Mouse (Mus musculus): ENCODE data around the gene Ech1.

Gene Ech1

GRCm38 (mm10) chr7:28820358-28821260 lies 4.4 kb upstream of the Ech1 start:
- DNase-seq (ENCODE audit: low spot score), result peak; percentile 79

DNA sequence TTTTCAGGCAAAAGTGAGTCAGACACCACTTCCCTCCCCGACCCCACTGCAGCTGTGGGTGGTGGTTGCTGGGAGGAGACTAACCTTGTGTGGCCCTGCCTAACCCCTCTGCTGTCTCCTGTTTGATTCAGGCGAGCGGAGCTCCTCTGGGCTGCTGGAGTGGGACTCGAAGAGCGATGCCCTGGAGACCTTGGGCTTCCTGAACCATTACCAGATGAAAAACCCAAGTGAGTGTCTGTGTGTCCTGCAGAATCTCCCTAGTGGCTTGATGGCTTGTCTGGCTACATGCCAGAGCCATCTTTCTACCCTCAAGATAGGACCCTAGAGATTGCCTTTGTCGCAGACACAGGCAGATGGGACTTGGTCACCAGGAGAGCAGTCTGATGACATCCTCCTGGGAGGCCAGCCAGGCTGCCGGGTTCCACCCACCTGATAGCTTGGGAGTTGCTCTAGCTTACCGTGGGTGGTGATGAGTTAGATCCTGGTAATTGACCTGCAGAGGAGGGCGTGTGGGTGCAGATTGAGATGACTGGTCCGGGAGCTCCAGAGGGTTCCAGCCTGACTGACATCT lies 3.7 kb upstream of the Ech1 start:
- no peak for DNase-seq (ENCODE audit: low spot score)

- no peak for DNase-seq (ENCODE audit: low spot score)
Measured at GRCm38 (mm10) chr7:28822556-28822955, 2.5 kb upstream of the Ech1 start.

DNA sequence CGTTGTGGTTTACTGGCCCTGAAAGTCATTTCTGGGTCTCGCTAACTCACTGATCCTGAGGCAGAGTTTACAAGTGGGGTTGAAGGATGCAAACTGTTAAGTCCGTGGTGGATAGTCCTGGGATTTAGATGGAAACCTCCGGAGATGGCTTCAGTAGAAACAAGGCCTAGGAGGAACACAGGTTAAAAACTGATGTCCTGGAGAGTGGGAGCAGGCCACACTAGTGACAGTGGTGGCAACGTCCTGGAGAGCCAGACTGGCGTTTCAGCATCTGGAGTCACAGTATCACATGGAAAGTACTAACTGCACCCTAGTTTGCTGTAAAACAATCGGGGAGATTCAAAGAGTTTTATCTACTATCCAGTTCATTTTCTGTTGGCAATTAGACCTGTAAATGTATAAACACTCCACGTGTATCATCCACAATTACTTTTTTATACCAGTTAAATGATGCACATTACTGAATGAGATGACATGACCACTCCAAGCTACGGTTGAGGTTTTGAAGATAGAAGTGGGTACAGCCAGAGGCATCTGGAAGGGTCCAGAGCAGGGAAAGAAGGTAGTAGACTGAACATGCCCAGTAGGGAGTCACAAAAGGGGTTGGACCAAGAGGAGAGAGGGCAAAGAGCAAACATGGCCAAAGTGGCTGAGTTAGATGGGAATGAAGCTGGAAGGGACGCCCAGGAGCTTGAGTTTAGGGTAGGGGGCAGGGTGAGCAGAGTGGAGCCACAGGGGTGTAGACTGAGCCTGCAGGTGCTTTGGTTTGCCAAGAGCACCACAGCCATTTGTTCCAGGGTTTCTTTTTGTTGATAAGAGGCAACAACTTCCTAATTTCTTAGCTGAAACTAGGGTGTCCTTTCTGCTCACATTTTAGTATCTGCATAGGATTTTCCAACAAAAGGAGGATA lies 1.8 kb upstream of the Ech1 start:
- no peak for DNase-seq (ENCODE audit: low spot score)

DNA sequence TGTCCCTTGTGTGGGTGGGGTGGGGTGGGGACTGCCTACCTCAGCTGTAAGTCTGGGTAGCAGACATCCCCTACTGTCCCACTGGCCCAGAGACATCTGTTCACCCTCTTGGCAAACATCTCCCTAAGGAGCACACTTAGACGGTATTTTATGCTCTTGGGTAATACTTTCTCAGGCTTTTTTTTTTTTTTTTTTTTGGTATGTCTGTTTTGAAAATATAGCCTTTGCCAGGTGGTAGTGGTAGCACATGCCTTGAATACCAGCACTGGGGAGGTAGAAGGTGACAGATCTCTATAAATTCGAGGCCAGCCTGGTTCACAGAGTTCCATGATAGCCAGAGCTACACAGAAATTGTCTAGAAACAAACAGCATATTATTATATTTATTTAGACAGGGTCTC lies 1.1 kb upstream of the Ech1 start:
- DNase-seq (ENCODE audit: low spot score), result no peak

DNA sequence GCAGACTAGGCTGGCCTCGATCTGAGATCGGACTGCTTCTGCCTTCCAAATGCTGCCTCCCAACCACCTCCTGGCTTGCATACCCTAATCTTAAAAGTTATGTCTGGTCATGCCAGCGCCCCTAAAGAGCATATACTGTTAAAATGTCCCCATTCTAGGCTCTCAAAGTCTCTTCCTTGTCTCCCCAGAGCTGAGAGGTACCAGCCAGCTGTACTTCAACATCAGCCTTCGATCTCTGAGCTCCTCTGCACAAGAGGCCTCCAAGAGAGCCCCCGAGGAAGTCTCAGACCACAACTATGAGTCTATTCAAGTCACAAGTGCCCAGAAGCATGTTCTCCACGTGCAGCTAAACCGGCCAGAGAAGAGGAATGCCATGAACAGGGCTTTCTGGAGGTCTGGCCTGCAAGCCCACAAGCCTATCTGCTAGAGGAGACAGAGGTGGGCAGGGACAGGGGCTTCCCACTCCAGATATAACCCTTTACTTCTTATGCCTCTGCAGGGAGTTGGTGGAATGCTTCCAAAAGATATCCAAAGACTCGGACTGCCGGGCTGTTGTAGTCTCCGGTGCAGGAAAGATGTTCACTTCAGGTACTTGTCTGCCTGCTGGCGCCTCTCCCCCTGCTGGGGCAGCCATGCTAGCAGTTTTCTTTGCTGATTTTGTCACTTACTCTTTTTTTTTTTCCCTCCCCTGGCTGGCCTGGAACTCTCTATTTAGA lies 827 bp downstream of the Ech1 start:
- DNase-seq (ENCODE audit: low spot score), result no peak

- no peak for DNase-seq (ENCODE audit: low spot score)
Measured at GRCm38 (mm10) chr7:28826402-28826772, 1.4 kb downstream of the Ech1 start.

DNA sequence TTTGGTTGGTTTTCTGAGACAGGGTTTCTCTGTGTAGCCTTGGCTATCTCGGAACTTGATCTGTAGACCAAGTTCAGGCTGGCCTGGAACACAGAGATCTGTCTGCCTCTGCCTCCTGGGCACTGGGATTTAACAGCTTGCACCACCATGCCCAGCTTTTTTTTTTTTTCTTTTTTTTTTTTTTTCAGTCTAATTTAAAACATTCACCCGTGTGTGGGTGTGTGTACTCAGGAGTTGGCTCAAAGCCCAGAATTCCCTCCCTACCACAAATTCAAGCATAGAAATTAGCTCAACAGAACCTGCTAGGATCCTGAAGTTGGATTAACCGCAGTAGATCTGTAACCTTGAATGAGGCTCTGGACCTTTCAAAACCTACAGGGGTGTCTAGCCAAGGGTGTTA lies 2.3 kb downstream of the Ech1 start:
- DNase-seq (ENCODE audit: low spot score), result no peak

DNA sequence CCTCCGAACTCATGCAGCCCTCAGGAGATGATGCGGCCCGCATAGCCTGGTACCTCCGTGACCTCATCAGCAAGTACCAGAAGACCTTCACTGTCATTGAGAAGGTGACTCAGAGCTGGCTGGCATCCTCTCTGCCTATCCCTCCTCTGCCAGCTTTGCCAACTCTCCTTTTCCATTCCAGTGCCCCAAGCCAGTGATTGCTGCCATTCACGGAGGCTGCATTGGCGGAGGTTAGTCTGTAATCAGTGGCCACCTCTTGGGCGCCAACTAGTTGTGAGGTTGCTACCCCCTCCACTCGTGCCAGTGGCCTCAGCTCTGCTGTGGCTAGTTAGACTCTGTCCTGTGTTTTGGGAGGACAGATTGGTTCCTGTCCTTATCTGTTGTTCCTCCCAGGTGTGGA lies 4.8 kb downstream of the Ech1 start:
- no peak for DNase-seq (ENCODE audit: low spot score)

GRCm38 (mm10) chr7:28830981-28831380 lies 6.0 kb downstream of the Ech1 start:
- no peak for DNase-seq (ENCODE audit: low spot score)

DNA sequence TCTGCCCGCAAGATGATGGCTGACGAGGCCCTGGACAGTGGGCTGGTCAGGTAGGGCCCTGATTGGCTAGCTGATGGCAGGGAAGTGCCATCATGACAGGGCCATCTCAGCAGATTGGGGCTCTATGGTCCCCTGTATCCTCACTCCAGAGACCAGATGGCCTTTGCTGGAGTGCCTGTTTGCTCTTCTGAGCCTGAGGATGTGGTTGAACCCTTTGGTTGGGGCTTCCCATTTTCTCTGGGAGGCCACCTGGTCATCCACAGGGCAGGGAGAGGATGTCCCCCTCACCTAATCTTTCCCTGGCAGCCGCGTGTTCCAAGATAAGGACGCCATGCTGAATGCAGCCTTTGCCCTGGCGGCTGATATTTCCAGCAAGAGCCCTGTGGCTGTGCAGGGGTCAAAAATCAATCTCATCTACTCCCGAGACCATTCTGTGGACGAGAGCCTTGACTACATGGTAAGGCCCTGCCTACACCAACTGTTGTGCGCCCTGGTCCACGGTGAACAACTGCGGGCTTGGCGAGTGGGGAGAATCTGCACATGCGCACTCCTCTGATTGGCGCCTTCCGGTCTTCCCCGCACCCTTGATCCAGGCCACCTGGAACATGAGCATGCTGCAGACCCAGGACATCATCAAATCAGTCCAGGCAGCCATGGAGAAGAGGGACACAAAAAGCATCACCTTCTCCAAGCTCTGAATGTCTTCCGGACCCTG lies 6.6 kb downstream of the Ech1 start:
- DNase-seq (ENCODE audit: low spot score), result no peak

- DNase-seq (ENCODE audit: low spot score), result no peak
Measured at GRCm38 (mm10) chr7:28832137-28832536, 7.1 kb downstream of the Ech1 start.

GRCm38 (mm10) chr7:28833723-28834347 lies 8.8 kb downstream of the Ech1 start, which contains the start of gene Lgals4:
Gene Lgals4, plus strand, starts transcription at chr7:28833854.
- no peak for DNase-seq (ENCODE audit: low spot score)

GRCm38 (mm10) chr7:28836936-28837335 lies 11.9 kb downstream of the Ech1 start:
- no peak for DNase-seq (ENCODE audit: low spot score)

DNA sequence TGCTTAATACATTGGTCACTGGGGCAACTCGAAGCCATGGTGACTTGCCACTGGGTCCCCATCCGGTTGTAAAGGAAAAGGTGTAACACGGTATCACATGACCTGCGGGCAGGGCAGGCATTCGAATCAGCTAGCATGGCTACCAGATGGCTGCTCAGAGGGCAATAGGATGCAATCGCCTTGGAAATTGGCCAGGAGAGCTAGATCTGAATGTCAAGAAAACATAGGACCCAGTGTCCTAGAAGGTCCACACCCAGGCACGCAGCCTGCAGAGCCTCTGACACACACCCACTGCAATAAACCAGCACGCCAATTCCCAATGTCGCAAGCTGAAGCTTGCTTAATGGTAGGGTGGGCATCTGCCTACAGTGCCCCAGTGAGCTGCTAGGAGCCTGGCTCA lies 13.3 kb downstream of the Ech1 start:
- no peak for DNase-seq (ENCODE audit: low spot score)

DNA sequence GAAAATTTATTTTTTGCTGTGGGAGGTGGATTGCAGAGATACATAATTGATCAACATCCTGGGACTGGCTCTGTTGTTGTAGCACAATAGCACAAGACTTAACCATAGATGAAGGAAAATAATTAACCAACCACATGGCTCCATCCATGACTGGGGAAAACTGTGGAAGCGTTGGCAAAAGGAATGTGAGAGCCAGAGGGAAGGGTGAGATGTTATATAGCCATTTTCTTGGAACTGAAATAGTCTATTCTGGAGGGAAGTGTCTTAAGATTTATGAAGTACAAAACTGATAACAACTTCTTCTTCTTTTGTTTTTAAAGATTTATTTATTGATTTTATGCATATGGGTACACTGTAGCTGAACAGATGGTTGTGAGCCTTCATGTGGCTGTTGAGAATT lies 22.3 kb downstream of the Ech1 start:
- DNase-seq (ENCODE audit: low spot score), result no peak

- DNase-seq (ENCODE audit: low spot score), result no peak
Measured at GRCm38 (mm10) chr7:28849700-28850236, 24.8 kb downstream of the Ech1 start.

- no peak for DNase-seq (ENCODE audit: low spot score)
Measured at GRCm38 (mm10) chr7:28850642-28851041, 25.6 kb downstream of the Ech1 start.

- no peak for DNase-seq (ENCODE audit: low spot score)
Measured at GRCm38 (mm10) chr7:28859953-28860352, 34.9 kb downstream of the Ech1 start.

GRCm38 (mm10) chr7:28860898-28861297 lies 35.9 kb downstream of the Ech1 start:
- DNase-seq (ENCODE audit: low spot score), result peak; percentile 52

Measured in testis, postnatal 14 days (tissue).